Mouse (Mus musculus): ENCODE data around the gene Setx. TPM values are rescaled to one million over a fixed set of nuclear protein-coding genes. Genes with fewer than 3 reads are reported as not detected.
"Not testable (repeated sequence)": the region's sequence is repeated elsewhere in the genome, so short reads cannot be mapped to it uniquely, and the experiment has no call there.

The Setx gene
- 10.6 and 18.5 TPM in 2 replicates for polyA plus RNA-seq (2014; fragmentation: Nextera tagmentation; extraction: Ambion mirVana)

DNA sequence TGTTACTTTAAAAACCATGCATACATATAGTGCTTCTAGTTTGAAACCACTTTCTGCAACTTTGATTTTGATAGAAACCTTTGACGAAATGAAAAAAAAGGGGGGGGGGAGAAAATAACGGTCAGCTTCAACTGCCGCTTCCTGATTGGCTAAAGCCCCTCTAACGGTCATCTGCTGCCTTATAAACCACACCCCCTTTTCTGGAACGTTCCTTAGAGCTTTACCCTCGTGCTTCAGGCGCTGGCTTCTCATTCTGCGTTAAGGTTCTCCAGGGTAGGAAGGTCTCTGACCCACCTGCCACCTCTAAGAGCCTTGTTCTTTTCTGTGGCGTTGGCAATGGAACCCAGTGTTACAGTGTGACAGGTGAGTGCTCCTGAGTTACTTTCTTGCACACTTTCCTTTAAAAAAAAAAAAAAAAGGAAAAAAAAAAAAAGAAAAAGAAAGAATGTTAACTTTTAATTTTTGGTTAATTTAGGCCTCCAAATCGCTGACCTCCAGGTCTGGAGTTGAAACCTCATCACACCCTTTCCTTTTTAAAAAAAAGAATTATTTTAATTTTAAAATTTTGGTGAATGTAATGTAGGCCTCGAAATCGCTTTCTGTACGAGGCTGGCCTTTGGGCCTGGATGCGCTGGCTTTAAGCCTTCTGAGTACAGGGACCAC, at the start of gene Setx:
TSS of gene Setx (plus strand) at position 275 of the 663 bp plus-strand sequence.
- no peak for ATAC-seq (ENCODE audit: low FRiP score, low TSS enrichment)
- H3K27ac ChIP-seq (ENCODE audit: low read depth, low read length), result peak within 1 kb of the TSS; percentile 91
- WGBS, result 67% methylated on average over 14 of the region's 14 CpGs
- peak within 1 kb of the TSS; percentile 65 for H3K4me2 ChIP-seq (replicated peaks; ENCODE audit: low read depth, low read length)
- no peaks in the 10 kb centered on the region for H3K9me3 ChIP-seq (ENCODE audit: control insufficient read depth, low read length)
- H3K27me3 ChIP-seq (ENCODE audit: control insufficient read depth, insufficient read depth, low read length), result no peaks in the 10 kb centered on the region
- H3K4me3 ChIP-seq (ENCODE audit: low read length), result peak within 1 kb of the TSS; percentile 77
- H3K9ac ChIP-seq (ENCODE audit: low read depth, low read length), result peak within 1 kb of the TSS; percentile 84
- no peaks in the 10 kb centered on the region for H3K4me1 ChIP-seq (ENCODE audit: control insufficient read depth, insufficient read depth, low read length)
- H3K36me3 ChIP-seq (ENCODE audit: control insufficient read depth, insufficient read depth, low read length), result peaks cover 6% of the 10 kb centered on the region; the same call in 1 of the 2 replicates

DNA sequence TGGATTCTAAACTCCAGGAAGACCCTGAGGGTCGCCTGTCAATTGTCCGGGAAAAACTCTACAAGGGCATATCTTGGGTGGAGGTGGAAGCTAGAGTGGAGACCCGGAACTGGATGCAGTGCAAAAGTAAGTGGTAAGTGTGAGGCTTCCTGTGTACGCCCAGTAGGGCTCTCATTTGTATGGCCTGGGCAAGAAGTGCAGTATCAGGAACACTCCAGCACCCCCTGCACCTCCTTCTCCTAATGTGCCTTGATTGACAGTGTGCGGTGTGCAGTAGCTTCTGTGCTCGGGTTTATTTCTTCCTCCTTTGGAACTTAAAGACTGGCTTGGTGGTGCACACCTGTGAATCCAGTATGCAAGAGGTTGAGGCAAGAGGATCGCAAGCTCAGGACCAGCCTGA, 49.3 kb upstream of the Setx start:
- peaks cover 83% of the 10 kb centered on the region for H3K36me3 ChIP-seq (ENCODE audit: control insufficient read depth, insufficient read depth, low read length)
- no peaks in the 10 kb centered on the region for H3K9me3 ChIP-seq (ENCODE audit: control insufficient read depth, low read length)
- WGBS, result 94% methylated on average over 7 of the region's 7 CpGs
- no peak overlapping the region for H3K4me3 ChIP-seq (ENCODE audit: low read length)
- no peak for ATAC-seq (ENCODE audit: low FRiP score, low TSS enrichment)
- H3K4me2 ChIP-seq (replicated peaks; ENCODE audit: low read depth, low read length), result no peak overlapping the region
- no peak overlapping the region for H3K27ac ChIP-seq (ENCODE audit: low read depth, low read length)
- no peaks in the 10 kb centered on the region for H3K27me3 ChIP-seq (ENCODE audit: control insufficient read depth, insufficient read depth, low read length)
- no peak overlapping the region for H3K9ac ChIP-seq (ENCODE audit: low read depth, low read length)
- no peaks in the 10 kb centered on the region for H3K4me1 ChIP-seq (ENCODE audit: control insufficient read depth, insufficient read depth, low read length)

DNA sequence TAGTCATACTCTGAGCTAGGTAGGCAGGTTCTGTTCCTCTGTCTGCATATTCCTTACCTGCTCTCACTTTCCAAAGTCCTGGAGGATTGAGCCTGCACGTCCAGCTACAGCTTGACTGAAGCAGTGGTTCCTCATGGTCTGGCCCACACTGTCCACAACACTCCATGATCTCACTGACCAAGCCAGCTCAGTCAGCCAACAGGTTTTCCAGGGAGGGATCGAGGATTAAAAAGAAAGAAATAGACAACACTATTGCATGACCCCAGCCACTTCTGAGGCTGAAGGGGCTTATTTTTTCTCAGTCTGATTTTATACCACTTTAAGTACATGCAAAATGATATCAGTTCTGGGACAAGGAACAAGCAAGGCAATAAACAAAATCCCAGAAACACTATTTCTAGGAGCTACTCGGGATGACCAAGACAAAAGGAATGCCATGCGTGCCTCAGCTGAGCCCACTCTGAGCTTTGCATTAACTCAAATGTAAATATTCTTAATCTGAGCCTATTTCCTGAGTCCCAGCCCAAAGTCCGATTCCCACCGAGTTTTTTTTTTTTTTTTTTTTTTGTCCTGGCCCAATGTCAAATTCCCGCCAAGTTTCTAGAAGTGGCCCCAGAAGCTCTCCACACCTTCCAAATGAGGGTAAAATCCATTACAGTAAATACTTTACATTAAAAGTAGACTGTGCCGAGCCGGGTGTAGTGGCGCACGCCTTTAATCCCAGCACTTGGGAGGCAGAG, 48.5 kb upstream of the Setx start:
- ATAC-seq (ENCODE audit: low FRiP score, low TSS enrichment), result no peak
- H3K27me3 ChIP-seq (ENCODE audit: control insufficient read depth, insufficient read depth, low read length), result no peaks in the 10 kb centered on the region
- H3K4me2 ChIP-seq (replicated peaks; ENCODE audit: low read depth, low read length), result no peak overlapping the region
- no peak overlapping the region for H3K27ac ChIP-seq (ENCODE audit: low read depth, low read length)
- H3K4me1 ChIP-seq (ENCODE audit: control insufficient read depth, insufficient read depth, low read length), result no peaks in the 10 kb centered on the region
- H3K4me3 ChIP-seq (ENCODE audit: low read length), result no peak overlapping the region
- no peaks in the 10 kb centered on the region for H3K9me3 ChIP-seq (ENCODE audit: control insufficient read depth, low read length)
- H3K9ac ChIP-seq (ENCODE audit: low read depth, low read length), result no peak overlapping the region
- 89% methylated on average over 11 of the region's 11 CpGs for WGBS
- H3K36me3 ChIP-seq (ENCODE audit: control insufficient read depth, insufficient read depth, low read length), result peaks cover 83% of the 10 kb centered on the region

DNA sequence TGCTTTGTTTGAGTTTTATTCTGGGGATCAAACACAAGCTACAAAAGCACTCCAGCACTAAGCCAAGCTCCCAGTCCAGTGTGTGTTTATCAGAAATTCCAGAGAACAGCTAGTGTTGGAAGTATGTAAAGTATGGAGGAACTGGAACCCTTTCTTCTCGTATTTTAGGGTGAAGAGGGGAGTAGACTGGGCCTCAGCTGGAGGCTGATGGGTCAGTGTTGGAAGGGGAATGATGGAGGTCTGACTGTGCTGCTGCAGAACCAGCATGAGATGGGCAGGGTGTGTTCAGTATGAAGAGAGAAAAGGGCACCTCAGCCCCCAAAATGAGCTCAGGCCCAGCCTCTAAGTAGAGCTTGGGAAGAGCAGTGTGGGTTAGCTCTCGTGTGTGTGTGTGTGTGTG, 47.8 kb upstream of the Setx start:
- no peak overlapping the region for H3K4me3 ChIP-seq (ENCODE audit: low read length)
- H3K9ac ChIP-seq (ENCODE audit: low read depth, low read length), result no peak overlapping the region
- H3K4me1 ChIP-seq (ENCODE audit: control insufficient read depth, insufficient read depth, low read length), result no peaks in the 10 kb centered on the region
- no peaks in the 10 kb centered on the region for H3K9me3 ChIP-seq (ENCODE audit: control insufficient read depth, low read length)
- H3K36me3 ChIP-seq (ENCODE audit: control insufficient read depth, insufficient read depth, low read length), result peaks cover 83% of the 10 kb centered on the region
- no peak for ATAC-seq (ENCODE audit: low FRiP score, low TSS enrichment)
- H3K27me3 ChIP-seq (ENCODE audit: control insufficient read depth, insufficient read depth, low read length), result no peaks in the 10 kb centered on the region
- no peak overlapping the region for H3K27ac ChIP-seq (ENCODE audit: low read depth, low read length)
- no peak overlapping the region for H3K4me2 ChIP-seq (replicated peaks; ENCODE audit: low read depth, low read length)
- WGBS, result 91% methylated on average over 2 of the region's 2 CpGs

DNA sequence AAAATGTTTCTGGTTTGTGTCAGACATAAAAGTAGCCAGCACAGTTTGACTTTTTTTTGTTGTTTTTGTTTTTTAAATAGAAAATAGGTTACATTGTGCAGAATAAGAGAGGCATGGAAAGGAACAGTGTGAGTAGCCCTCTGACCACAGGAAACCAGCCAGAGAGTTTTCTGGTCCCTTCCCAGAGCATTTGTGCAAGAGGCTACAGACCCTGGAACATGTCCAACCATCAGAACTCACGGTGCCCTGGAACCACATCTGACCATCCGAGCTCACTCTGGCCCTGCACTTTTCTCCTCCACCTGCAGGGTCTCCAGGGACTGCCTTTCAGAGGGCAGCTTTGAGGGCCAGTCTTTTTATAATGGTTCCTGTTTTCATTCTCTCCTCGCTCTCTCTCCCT, 42.0 kb upstream of the Setx start:
- no peak overlapping the region for H3K27ac ChIP-seq (ENCODE audit: low read depth, low read length)
- H3K4me1 ChIP-seq (ENCODE audit: control insufficient read depth, insufficient read depth, low read length), result no peaks in the 10 kb centered on the region
- 49% methylated on average over 3 of the region's 3 CpGs for WGBS
- no peak overlapping the region for H3K4me3 ChIP-seq (ENCODE audit: low read length)
- H3K36me3 ChIP-seq (ENCODE audit: control insufficient read depth, insufficient read depth, low read length), result peaks cover 88% of the 10 kb centered on the region
- no peak for ATAC-seq (ENCODE audit: low FRiP score, low TSS enrichment)
- no peaks in the 10 kb centered on the region for H3K9me3 ChIP-seq (ENCODE audit: control insufficient read depth, low read length)
- H3K9ac ChIP-seq (ENCODE audit: low read depth, low read length), result no peak overlapping the region
- no peak overlapping the region for H3K4me2 ChIP-seq (replicated peaks; ENCODE audit: low read depth, low read length)
- no peaks in the 10 kb centered on the region for H3K27me3 ChIP-seq (ENCODE audit: control insufficient read depth, insufficient read depth, low read length)

DNA sequence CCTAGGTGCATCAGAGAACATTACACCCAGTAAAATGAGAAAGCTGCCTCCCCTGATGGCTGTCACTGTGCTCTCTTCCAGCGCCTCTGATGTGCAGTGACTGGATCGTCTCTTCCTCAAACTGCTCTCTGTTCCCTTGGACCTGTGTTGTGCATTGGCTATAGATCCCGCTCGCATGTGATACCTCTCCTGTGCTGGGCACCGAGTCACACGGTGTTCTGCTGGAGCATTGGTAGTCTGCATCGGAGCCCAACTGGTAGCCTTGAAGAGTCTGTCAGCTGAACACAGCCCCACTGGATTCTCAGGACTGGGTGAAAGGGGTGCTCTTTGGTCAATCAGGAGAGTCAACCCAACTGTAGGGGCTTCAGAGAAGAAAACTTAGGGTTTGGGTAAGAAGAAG, 38.0 kb upstream of the Setx start:
- Histone ChIP-seq H3K9me3 (ENCODE audit: control insufficient read depth, low read length) (no peaks in the 10 kb centered on the region), H3K9ac (ENCODE audit: low read depth, low read length) (no peak overlapping the region), H3K4me3 (ENCODE audit: low read length) (no peak overlapping the region), H3K27me3 (ENCODE audit: control insufficient read depth, insufficient read depth, low read length) (no peaks in the 10 kb centered on the region), H3K4me2 (replicated peaks; ENCODE audit: low read depth, low read length) (no peak overlapping the region), H3K4me1 (ENCODE audit: control insufficient read depth, insufficient read depth, low read length) (no peaks in the 10 kb centered on the region), H3K27ac (ENCODE audit: low read depth, low read length) (no peak overlapping the region), H3K36me3 (ENCODE audit: control insufficient read depth, insufficient read depth, low read length) (peaks cover 56% of the 10 kb centered on the region)
- no peak for ATAC-seq (ENCODE audit: low FRiP score, low TSS enrichment)
- WGBS, result 94% methylated on average over 7 of the region's 7 CpGs

DNA sequence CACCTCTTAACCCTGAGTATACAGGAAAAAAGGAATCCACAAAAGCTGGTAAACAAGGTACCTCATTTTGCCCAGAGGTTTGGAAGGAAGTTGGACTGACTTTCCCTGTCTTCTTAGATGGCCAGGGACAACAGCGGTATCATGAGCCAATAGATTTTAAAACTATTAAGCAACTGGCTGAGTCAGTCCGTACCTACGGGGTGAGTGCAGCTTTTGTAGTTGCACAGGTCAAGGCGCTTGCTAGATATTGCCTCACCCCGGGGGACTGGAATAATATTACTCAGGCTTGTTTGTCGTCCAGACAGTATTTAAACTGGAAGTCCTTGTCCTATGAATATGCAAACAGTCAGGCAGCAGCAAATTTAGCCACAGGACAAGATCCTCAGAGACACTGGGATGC, 34.7 kb upstream of the Setx start:
- ATAC-seq (ENCODE audit: low FRiP score, low TSS enrichment), result not testable (repeated sequence)

DNA sequence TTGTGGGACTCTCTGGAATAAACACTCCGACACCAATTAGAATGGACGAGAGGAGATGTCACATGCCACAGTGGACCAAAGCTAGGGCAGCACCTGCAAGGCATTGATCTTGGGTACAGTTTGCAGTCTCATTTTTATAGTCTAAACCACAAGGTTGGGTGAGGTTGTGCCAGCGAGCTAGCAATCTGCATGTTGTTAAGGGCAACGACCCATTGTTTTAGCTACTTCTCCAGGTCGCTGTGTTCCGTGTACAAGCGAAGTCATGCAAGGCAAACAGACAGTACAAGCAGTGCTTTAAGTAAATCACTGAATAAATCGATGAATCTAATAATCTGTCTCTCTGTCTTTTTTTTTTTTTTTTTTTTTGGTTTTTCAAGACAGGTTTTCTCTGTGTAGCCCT, 28.3 kb upstream of the Setx start:
- no peaks in the 10 kb centered on the region for H3K9me3 ChIP-seq (ENCODE audit: control insufficient read depth, low read length)
- no peaks in the 10 kb centered on the region for H3K36me3 ChIP-seq (ENCODE audit: control insufficient read depth, insufficient read depth, low read length)
- no peak overlapping the region for H3K27ac ChIP-seq (ENCODE audit: low read depth, low read length)
- no peaks in the 10 kb centered on the region for H3K4me1 ChIP-seq (ENCODE audit: control insufficient read depth, insufficient read depth, low read length)
- WGBS, result 88% methylated on average over 8 of the region's 8 CpGs
- H3K27me3 ChIP-seq (ENCODE audit: control insufficient read depth, insufficient read depth, low read length), result no peaks in the 10 kb centered on the region
- no peak overlapping the region for H3K4me2 ChIP-seq (replicated peaks; ENCODE audit: low read depth, low read length)
- no peak for ATAC-seq (ENCODE audit: low FRiP score, low TSS enrichment)
- H3K9ac ChIP-seq (ENCODE audit: low read depth, low read length), result no peak overlapping the region
- H3K4me3 ChIP-seq (ENCODE audit: low read length), result no peak overlapping the region

More for the DNA sequence above, 34.7 kb upstream of the Setx start:
- peaks cover 23% of the 10 kb centered on the region for H3K36me3 ChIP-seq (ENCODE audit: control insufficient read depth, insufficient read depth, low read length)
- WGBS, result 80% methylated on average over 6 of the region's 6 CpGs
- H3K27me3 ChIP-seq (ENCODE audit: control insufficient read depth, insufficient read depth, low read length); H3K9me3 ChIP-seq (ENCODE audit: control insufficient read depth, low read length); H3K9ac ChIP-seq (ENCODE audit: low read depth, low read length); H3K4me1 ChIP-seq (ENCODE audit: control insufficient read depth, insufficient read depth, low read length); H3K4me3 ChIP-seq (ENCODE audit: low read length); H3K27ac ChIP-seq (ENCODE audit: low read depth, low read length); H3K4me2 ChIP-seq (replicated peaks; ENCODE audit: low read depth, low read length): not testable (repeated sequence)

DNA sequence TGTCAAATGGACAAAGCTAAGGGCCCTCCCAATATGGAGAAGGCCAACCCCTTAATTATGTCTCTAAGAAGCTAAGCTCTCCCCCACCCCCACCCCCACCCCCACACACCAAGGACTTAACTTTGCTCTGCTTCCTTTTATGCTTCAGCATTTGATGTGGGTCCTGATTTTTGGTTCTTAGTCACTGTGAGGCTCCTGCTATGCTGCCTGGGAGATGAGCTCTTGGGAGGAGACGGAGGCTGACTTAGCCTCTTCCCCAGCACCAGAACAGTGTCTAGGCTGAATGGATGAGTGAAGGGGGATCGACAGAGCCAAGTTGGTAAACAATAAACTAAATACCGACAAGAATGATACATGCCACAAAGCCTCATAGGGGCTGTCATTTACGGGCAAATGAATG, 27.2 kb upstream of the Setx start:
- Histone ChIP-seq H3K9me3 (ENCODE audit: control insufficient read depth, low read length) (no peaks in the 10 kb centered on the region), H3K27ac (ENCODE audit: low read depth, low read length) (no peak overlapping the region), H3K9ac (ENCODE audit: low read depth, low read length) (no peak overlapping the region), H3K27me3 (ENCODE audit: control insufficient read depth, insufficient read depth, low read length) (no peaks in the 10 kb centered on the region), H3K4me1 (ENCODE audit: control insufficient read depth, insufficient read depth, low read length) (no peaks in the 10 kb centered on the region), H3K4me3 (ENCODE audit: low read length) (no peak overlapping the region), H3K36me3 (ENCODE audit: control insufficient read depth, insufficient read depth, low read length) (no peaks in the 10 kb centered on the region), H3K4me2 (replicated peaks; ENCODE audit: low read depth, low read length) (no peak overlapping the region)
- 77% methylated on average over 4 of the region's 4 CpGs for WGBS
- no peak for ATAC-seq (ENCODE audit: low FRiP score, low TSS enrichment)
